Mouse (Mus musculus): Measurements from ENCODE around the gene Gm10037. TPM values are rescaled to one million over a fixed set of nuclear protein-coding genes. Genes with fewer than 3 reads are reported as not detected.
"Not testable (repeated sequence)": the region's sequence is repeated elsewhere in the genome, so short reads cannot be mapped to it uniquely, and the experiment has no call there.

Gene Gm10037
- total and polyA plus RNA-seq, 3 experiments = 0.73 to 1.2 TPM; not detected in 1

DNA sequence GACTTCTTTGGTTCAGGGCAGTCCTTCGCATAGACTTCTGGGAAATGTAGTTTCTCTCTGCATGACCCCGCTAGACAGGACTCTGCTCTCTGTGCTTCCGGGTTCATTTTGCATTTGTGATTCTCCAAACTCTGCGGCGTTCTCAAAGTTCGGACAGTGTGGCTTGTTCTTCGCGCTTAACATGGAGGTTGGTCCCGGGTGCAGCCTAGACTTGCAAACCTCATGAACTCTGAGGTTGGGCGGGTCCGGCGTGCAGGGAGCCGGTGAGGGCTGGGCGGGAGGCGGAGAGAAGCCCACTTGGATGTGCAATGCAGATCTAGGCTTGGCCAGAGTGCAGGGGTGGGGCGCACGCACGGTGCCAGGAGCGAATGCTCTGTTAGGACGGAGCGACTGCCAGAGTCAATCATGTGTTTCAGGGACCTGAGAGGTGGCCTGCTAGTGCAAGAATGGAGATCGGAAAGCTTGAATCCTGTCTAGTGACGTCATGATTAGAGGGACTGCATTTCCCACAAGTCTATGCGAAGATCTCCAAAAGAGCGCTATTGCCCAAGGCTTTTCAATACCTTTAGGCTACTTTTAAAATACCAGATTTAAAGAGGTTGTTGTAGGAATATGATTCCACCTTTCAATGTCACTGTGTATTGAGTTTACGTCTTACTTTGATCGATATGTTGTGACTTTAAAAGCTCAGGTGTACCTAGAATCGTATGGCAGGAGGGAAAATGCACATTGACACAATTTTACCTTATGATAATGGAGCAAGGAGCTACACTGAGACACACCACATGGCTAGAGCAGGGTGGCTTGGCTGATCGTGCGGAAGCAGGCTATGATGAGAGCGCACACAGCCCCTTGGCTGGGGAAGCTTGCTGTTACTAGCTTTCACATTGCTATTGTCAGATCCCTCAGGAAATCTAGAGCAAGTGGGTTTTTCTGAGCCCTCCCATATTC lies 16.9 kb upstream of the Gm10037 start, which contains the start of gene Zfp273:
Gene Zfp273 (plus strand): TSS at position 31 of the 951 bp plus-strand sequence.
- Histone ChIP-seq H3K36me3 (ENCODE audit: control insufficient read depth, insufficient read depth, low read length) (no peaks in the 10 kb centered on the region), H3K4me3 (peak within 1 kb of the TSS; percentile 88), H3K9ac (ENCODE audit: low read depth, low read length) (peak within 1 kb of the TSS; percentile 70), H3K79me2 (replicated peaks; ENCODE audit: control insufficient read depth, insufficient read depth, low read length) (no peaks in the 10 kb centered on the region), H3K4me1 (ENCODE audit: control insufficient read depth, insufficient read depth, low read length) (peaks cover 2% of the 10 kb centered on the region; the same call in 1 of the 2 replicates), H3K27ac (peak within 1 kb of the TSS; percentile 82), H3K27me3 (ENCODE audit: control insufficient read depth, insufficient read depth, low read length) (no peaks in the 10 kb centered on the region)
- intact Hi-C loops (cut with DNase I) = loop anchor here (1.0 to 10.0 kb wide), 6 partner anchors 35 to 709 kb away; partner anchors contain the start of genes Gm28557, Zfp493, Zfp65 and Zfp85
- DNase-seq = peak; percentile 87
- TF ChIP-seq CTCF (IDR thresholded peaks at IDR 0.05) (no peak), EP300 (IDR thresholded peaks at IDR 0.05; ENCODE audit: insufficient read depth, low read depth, low read length) (no peak), POLR2A (IDR thresholded peaks at IDR 0.05; ENCODE audit: insufficient read depth, low read depth, low read length) (peak; percentile 38)
- 2% methylated on average over 31 of the region's 31 CpGs for WGBS

DNA sequence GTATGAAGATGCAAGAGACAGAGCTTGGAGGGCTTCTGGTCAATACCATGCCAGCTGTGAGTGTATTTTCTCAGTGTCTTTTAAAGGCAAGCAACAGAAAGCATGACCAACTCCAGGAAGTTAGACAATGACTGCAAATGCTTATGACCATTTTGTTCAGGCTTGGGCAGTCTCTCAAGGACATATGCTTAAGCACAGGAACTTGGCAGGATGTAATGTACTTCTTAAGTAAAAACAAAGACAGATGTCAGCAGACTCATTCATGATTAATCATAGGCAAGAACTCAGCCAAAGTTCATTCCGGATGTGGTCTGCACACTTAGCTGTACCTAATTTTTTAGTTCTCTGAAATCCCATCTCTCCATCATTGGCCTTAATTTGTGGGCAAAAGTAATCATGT lies 12.3 kb upstream of the Gm10037 start:
- TF ChIP-seq EP300 (IDR thresholded peaks at IDR 0.05; ENCODE audit: insufficient read depth, low read depth, low read length) = no peak
- TF ChIP-seq CTCF (IDR thresholded peaks at IDR 0.05) = no peak
- no peak for TF ChIP-seq POLR2A (IDR thresholded peaks at IDR 0.05; ENCODE audit: insufficient read depth, low read depth, low read length)
- WGBS = 51% methylated on average over 1 of the region's 1 CpGs
- Histone ChIP-seq H3K9ac (ENCODE audit: low read depth, low read length) (no peak overlapping the region), H3K27ac (no peak overlapping the region), H3K27me3 (ENCODE audit: control insufficient read depth, insufficient read depth, low read length) (no peaks in the 10 kb centered on the region), H3K4me3 (no peak overlapping the region), H3K36me3 (ENCODE audit: control insufficient read depth, insufficient read depth, low read length) (no peaks in the 10 kb centered on the region), H3K79me2 (replicated peaks; ENCODE audit: control insufficient read depth, insufficient read depth, low read length) (no peaks in the 10 kb centered on the region), H3K4me1 (ENCODE audit: control insufficient read depth, insufficient read depth, low read length) (peaks cover 2% of the 10 kb centered on the region; the same call in 1 of the 2 replicates)
- DNase-seq = no peak
- intact Hi-C loops (cut with DNase I) = loop anchor here (10.0 kb wide), 2 partner anchors 204 to 714 kb away; partner anchors contain the start of gene Gm28557

DNA sequence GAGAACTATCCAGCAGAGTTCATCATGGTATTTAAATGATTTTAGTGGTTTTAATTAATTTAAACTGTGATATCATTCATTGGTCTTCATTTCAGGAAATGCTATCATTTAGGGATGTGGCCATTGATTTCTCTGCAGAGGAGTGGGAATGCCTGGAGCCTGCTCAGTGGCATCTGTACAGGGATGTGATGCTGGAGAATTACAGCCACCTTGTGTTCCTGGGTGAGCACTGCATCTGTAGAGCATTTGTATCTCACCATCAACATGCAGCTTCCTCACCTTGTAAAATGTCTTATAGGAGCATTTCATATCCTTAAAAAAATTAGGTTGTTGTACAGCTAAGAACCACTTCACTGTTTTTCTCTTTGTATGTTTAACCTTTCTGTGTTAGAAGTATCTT lies 2.2 kb downstream of the Gm10037 start:
- DNase-seq; H3K4me1 ChIP-seq (ENCODE audit: control insufficient read depth, insufficient read depth, low read length); H3K4me3 ChIP-seq; H3K79me2 ChIP-seq (replicated peaks; ENCODE audit: control insufficient read depth, insufficient read depth, low read length); H3K9ac ChIP-seq (ENCODE audit: low read depth, low read length); H3K27me3 ChIP-seq (ENCODE audit: control insufficient read depth, insufficient read depth, low read length); H3K36me3 ChIP-seq (ENCODE audit: control insufficient read depth, insufficient read depth, low read length); intact Hi-C loops (cut with DNase I); H3K27ac ChIP-seq: not testable (repeated sequence)
- peak; percentile 29 for TF ChIP-seq CTCF (IDR thresholded peaks at IDR 0.05)

DNA sequence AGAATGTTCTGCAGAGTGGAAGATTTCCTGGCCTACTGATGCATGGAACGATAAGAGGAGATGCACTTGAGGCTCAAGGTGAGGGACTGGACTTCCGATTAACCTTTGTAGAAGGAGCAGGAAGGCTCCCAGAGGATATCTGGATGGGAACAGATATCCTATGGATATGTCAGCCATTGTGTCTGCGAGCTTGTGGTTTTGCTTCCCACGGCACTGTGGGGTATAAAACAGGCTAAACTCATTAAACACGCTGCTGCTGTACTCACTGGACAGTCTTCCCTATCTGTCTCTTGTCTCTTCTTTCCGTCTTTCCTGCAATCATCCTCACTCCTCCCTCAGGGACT lies 12.8 kb downstream of the Gm10037 start:
- Histone ChIP-seq H3K79me2 (replicated peaks; ENCODE audit: control insufficient read depth, insufficient read depth, low read length) (no peaks in the 10 kb centered on the region), H3K27me3 (ENCODE audit: control insufficient read depth, insufficient read depth, low read length) (no peaks in the 10 kb centered on the region), H3K27ac (no peak overlapping the region), H3K4me3 (peak overlapping the region; percentile 31), H3K36me3 (ENCODE audit: control insufficient read depth, insufficient read depth, low read length) (no peaks in the 10 kb centered on the region), H3K4me1 (ENCODE audit: control insufficient read depth, insufficient read depth, low read length) (peaks cover 2% of the 10 kb centered on the region), H3K9ac (ENCODE audit: low read depth, low read length) (peak overlapping the region; percentile 59)
- no peak for DNase-seq
- TF ChIP-seq EP300 (IDR thresholded peaks at IDR 0.05; ENCODE audit: insufficient read depth, low read depth, low read length) (no peak), POLR2A (IDR thresholded peaks at IDR 0.05; ENCODE audit: insufficient read depth, low read depth, low read length) (no peak), CTCF (IDR thresholded peaks at IDR 0.05) (no peak)
- intact Hi-C loops (cut with DNase I) = loop anchor here (2.0 kb wide), 2 partner anchors 119 to 161 kb away; no protein-coding TSS in a partner anchor
- WGBS = 37% methylated on average over 6 of the region's 6 CpGs

DNA sequence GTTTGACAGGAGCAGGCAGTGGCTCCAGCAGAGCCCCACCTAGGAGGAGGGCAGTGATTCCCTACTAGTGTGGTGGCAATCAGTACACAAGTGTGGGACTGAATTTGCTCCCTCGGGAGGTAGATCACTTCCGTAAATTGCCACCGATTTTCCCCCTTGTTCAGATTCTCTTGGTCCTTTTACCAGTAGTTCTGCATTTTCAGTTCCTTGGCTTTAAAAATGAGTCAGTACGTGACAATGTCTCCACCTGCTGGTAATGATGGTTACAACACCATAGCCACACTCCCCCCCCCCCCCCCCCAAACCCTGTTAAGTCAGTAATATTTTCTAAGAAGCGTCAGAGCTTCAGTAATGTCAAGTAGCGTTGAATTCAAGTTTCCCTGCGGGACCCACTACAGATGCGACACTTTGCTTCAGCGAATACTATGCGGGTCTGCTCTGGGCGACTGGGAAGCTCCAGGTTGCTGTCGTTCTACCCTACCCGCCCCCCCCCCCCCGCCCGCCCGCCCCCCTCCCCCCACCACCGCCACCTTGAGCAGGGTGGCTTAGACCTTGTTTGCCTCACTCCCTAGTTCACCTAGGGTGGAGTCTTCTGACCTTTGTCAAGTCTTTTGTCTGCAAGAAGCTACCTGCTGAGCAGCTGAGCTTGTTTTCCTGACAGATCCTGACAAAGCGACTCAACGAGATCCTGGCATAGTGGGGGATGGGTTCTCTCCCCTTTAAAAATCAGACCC lies 13.4 kb downstream of the Gm10037 start:
- intact Hi-C loops (cut with DNase I) = loop anchor here (2.0 kb wide), 2 partner anchors 119 to 161 kb away; no protein-coding TSS in a partner anchor
- under 1% methylated on average over 18 of the region's 19 CpGs for WGBS

More for the DNA sequence above, 13.4 kb downstream of the Gm10037 start:
- Histone ChIP-seq H3K79me2 (replicated peaks; ENCODE audit: control insufficient read depth, insufficient read depth, low read length) (no peaks in the 10 kb centered on the region), H3K9ac (ENCODE audit: low read depth, low read length) (peak overlapping the region; percentile 59), H3K27ac (no peak overlapping the region), H3K4me1 (ENCODE audit: control insufficient read depth, insufficient read depth, low read length) (peaks cover 2% of the 10 kb centered on the region), H3K36me3 (ENCODE audit: control insufficient read depth, insufficient read depth, low read length) (no peaks in the 10 kb centered on the region), H3K4me3 (peak overlapping the region; percentile 31), H3K27me3 (ENCODE audit: control insufficient read depth, insufficient read depth, low read length) (no peaks in the 10 kb centered on the region)
- peak; percentile 74 for TF ChIP-seq CTCF (IDR thresholded peaks at IDR 0.05)
- TF ChIP-seq EP300 (IDR thresholded peaks at IDR 0.05; ENCODE audit: insufficient read depth, low read depth, low read length) = no peak
- DNase-seq = peak; percentile 33 to 41
